Mouse (Mus musculus) thymus, adult 2 months (tissue): Measurements from ENCODE around the gene Chst4. TPM values are rescaled to one million over a fixed set of nuclear protein-coding genes. Genes with fewer than 3 reads are reported as not detected.
A peak's percentile ranks its signal among the peaks of the same experiment; 100 is the strongest.

Experiments
- DNase-seq: peaks from one replicate; pipeline ENCODE4 v3.0.0; 2021
- H3K27ac ChIP-seq: fragments of 200-500 bp; 2 replicates; pipeline ENCODE4 v1.5.1; 2012; ENCODE audit warnings: low read length, control low read depth; ENCODE audit not compliant: control insufficient read depth, insufficient read depth
- H3K27me3 ChIP-seq: fragments of 200-500 bp; 2 replicates; pipeline ENCODE4 v1.6.1; 2012; ENCODE audit warnings: mild to moderate bottlenecking, low read length, moderate library complexity, mixed read lengths; ENCODE audit not compliant: control insufficient read depth, insufficient read depth
- H3K36me3 ChIP-seq: fragments of 200-500 bp; 2 replicates; pipeline ENCODE4 v1.6.1; 2012; ENCODE audit warnings: mild to moderate bottlenecking, low read length, moderate library complexity; ENCODE audit not compliant: control insufficient read depth, insufficient read depth
- H3K4me1 ChIP-seq: fragments of 200-500 bp; replicated peaks from 2 replicates; pipeline ENCODE4 v1.6.1; 2012; ENCODE audit warnings: low read length; ENCODE audit not compliant: control insufficient read depth, insufficient read depth
- H3K4me3 ChIP-seq: fragments of 200-500 bp; 2 replicates; pipeline ENCODE4 v1.5.1; 2012; ENCODE audit warnings: mild to moderate bottlenecking, low read length, control low read depth, moderate library complexity; ENCODE audit not compliant: control insufficient read depth, insufficient read depth
- CTCF ChIP-seq: fragments of 200-500 bp; IDR thresholded peaks from 2 replicates; pipeline ENCODE4 v1.5.1; 2012; ENCODE audit warnings: mild to moderate bottlenecking, control low read depth, low read length, moderate library complexity, borderline replicate concordance; ENCODE audit not compliant: control insufficient read depth, poor library complexity, insufficient read depth; ENCODE audit errors: extremely low read depth
- POLR2A ChIP-seq: fragments of 200-500 bp; IDR thresholded peaks from 2 replicates; pipeline ENCODE4 v1.6.1; 2012; ENCODE audit warnings: mild to moderate bottlenecking, low read length, control low read depth, moderate library complexity; ENCODE audit not compliant: control insufficient read depth, poor library complexity, insufficient read depth; ENCODE audit errors: extremely low read depth
- WGBS: fragments of 180-500 bp; shearing (Covaris S2); methylation state at CpG from one replicate; pipeline ENCODE4 v1.1.7; 2018; 5-methylcytosine and 5-hydroxymethylcytosine counted together
- polyA plus RNA-seq: library from polyadenylated mRNA; depleted of rRNA; stranded (reverse); fragments of >200 nt; gene quantifications from 2 replicates; pipeline ENCODE4 v1.2.3, GENCODE M21; 2012

Chst4 gene
- polyA plus RNA-seq, 1 experiment, result 2.9 TPM

DNA sequence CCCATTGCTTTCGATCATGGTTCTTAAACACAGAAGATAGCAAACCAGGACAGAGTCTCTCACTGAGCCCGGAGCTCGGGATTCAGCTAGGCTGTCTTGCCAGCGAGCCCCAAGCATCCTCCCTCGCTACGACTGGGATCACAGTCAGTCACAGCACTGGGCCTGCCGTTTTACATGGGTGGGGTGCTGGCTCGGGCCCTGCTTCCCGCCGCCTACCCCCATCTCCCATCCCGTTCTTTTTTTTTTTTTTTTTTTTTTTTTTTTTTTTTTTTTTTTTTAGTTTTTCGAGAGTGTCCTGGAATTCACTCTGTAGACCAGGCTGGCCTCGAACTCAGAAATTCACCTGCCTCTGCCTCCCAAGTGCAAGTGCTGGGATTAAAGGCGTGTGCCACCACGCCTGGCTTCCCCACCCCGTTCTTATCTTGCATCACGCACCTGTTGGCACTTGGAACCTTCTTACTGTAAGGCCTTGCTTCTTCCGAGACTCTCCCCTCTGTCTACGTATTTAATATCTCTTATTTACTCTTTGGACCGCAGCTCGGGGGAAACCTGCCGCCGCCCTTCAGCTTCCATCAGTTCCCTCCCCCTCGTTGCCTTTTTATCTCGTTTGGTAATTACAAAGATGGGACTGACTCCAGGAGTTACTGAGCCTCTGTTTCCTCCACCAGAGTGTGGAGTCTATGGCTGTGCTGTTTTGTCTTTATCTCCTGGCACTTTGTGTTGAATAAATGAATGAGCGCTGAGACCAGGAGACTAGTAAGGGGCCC is 31.1 kb downstream of the Chst4 start:
- 77% methylated on average over 26 of the region's 26 CpGs for WGBS
- H3K27me3 ChIP-seq, result no peaks in the 10 kb centered on the region
- no peak for DNase-seq
- TF ChIP-seq CTCF (no peak), POLR2A (no peak)
- no peaks in the 10 kb centered on the region for H3K4me1 ChIP-seq
- H3K36me3 ChIP-seq, result no peaks in the 10 kb centered on the region
- no peak overlapping the region for H3K27ac ChIP-seq
- no peak overlapping the region for H3K4me3 ChIP-seq

DNA sequence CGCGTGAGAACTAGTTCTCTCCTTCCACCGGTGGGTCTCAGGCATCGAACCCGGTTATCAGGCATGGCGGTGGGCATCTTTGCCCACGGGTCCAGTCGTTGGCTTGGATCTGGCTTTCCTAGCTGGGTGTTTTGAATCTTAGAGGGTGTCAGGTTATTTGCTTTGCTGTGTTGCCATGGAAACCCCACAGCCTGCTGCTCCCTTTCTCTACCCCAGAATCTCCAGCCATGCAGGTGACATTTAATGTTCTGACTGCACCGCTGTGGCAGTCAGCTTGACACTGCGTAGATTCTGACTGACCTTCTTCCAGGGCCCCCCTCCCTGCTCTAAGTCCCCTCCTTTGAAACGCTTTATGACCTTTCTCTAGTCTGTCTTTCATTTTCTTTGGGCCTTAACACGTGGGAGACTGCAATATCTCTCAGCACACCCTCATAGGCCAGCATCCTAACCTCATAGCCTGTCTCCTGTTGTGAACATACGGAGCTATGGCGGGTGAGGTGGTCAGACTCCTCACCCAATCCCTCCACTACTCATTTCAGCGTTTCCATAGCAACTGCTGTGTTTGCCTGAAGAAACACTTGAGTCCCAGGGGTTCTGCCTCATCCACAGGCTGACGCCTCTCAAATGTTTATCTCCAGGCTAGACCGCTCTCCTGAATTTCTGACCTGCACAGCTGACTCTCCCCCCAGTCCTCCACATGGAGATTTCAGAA is 33.1 kb downstream of the Chst4 start:
- Histone ChIP-seq H3K27me3 (no peaks in the 10 kb centered on the region), H3K36me3 (no peaks in the 10 kb centered on the region), H3K4me3 (no peak overlapping the region), H3K4me1 (no peaks in the 10 kb centered on the region), H3K27ac (no peak overlapping the region)
- 84% methylated on average over 17 of the region's 17 CpGs for WGBS
- TF ChIP-seq POLR2A, result no peak
- TF ChIP-seq CTCF, result no peak
- DNase-seq, result no peak

DNA sequence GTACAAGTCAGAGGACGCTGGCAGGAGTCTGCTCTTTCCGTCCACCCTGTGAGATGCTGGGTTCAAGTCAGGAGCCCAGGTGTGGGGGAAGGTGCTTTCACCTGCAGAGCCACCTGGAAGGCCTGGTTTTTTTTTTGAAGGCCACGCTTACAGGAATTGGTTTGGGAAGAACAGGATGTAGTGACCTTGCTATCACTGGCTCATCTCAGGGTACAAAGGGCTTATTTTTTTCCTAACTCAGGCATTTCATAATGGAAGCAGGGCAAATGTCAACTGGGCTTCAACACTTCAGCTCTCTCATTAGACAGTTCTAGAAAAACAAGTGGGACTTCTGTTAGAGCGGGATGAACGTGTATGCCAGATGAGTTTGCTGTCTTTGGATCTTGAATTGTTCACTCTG is 35.2 kb downstream of the Chst4 start:
- Histone ChIP-seq H3K27ac (no peak overlapping the region), H3K27me3 (no peaks in the 10 kb centered on the region), H3K4me1 (no peaks in the 10 kb centered on the region), H3K36me3 (no peaks in the 10 kb centered on the region), H3K4me3 (no peak overlapping the region)
- WGBS, result 89% methylated on average over 5 of the region's 5 CpGs
- no peak for TF ChIP-seq POLR2A
- DNase-seq, result no peak

DNA sequence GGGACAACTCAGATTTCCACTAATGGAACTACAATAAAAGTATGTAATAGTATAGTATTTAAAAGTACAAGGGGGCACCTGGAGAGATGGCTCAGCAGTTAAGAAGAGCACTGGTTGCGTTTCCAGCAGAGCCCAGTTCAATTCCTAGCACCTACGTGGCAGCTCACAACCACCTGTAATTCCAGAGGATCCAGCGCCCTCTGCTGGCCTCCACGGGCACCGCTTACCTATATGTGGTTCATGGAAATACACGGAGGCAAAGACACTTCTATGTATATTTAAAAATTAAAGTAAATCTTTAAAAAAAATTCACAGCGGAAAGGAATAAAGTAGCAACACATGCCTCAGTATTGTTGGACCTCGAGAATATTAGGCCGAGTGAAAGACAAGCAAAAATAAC is 36.6 kb downstream of the Chst4 start:
- no peaks in the 10 kb centered on the region for H3K27me3 ChIP-seq
- WGBS, result 58% methylated on average over 9 of the region's 9 CpGs
- no peak overlapping the region for H3K27ac ChIP-seq
- TF ChIP-seq CTCF, result no peak
- TF ChIP-seq POLR2A, result no peak
- H3K4me3 ChIP-seq, result no peak overlapping the region
- H3K36me3 ChIP-seq, result no peaks in the 10 kb centered on the region
- peak; percentile 23 for DNase-seq
- no peaks in the 10 kb centered on the region for H3K4me1 ChIP-seq

DNA sequence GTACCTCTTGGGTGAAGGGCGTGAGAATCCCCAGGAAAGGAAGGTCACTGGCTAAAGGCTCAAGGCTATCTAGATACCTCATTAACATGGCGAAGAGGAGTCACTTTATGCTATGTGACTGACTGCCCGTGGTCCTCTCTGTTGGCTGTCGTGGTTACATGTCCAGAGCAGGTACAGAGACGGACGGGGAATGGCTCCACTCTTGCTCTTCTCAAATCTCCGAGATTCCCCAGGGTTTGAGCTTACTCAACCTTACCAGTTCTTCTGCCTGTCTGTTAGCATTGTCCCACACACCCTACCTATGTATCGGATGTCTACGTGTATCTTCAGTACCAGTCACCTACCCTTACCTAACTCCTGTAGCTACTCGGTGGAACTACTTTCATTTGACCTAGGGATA is 39.6 kb downstream of the Chst4 start:
- TF ChIP-seq CTCF, result no peak
- no peak for TF ChIP-seq POLR2A
- no peak overlapping the region for H3K27ac ChIP-seq
- H3K27me3 ChIP-seq, result no peaks in the 10 kb centered on the region
- no peak overlapping the region for H3K4me3 ChIP-seq
- no peak for DNase-seq
- 88% methylated on average over 10 of the region's 10 CpGs for WGBS
- no peaks in the 10 kb centered on the region for H3K4me1 ChIP-seq
- H3K36me3 ChIP-seq, result no peaks in the 10 kb centered on the region

DNA sequence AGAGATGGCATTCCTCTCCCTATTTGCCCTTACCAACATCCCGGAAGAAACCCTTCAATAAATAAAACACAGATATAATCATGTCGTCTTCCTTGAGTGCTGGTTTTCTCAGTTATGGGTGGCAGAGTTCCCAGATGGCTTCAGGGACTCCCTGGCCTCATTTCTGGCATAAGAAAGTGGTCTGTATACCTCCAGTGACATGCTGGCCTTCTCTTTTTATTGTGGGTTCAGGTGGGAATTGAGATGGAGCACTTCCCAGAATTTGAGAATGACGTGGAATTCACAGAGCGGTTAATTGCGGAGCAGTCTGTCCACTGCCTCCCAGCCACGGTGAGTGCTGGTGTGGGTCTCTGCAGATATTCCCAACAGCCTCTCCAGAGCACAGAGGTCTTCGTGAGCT is 41.5 kb downstream of the Chst4 start:
- Histone ChIP-seq H3K4me3 (no peak overlapping the region), H3K36me3 (no peaks in the 10 kb centered on the region), H3K27me3 (no peaks in the 10 kb centered on the region), H3K4me1 (no peaks in the 10 kb centered on the region), H3K27ac (no peak overlapping the region)
- no peak for TF ChIP-seq CTCF
- TF ChIP-seq POLR2A, result no peak
- DNase-seq, result no peak
- WGBS, result 89% methylated on average over 7 of the region's 7 CpGs

DNA sequence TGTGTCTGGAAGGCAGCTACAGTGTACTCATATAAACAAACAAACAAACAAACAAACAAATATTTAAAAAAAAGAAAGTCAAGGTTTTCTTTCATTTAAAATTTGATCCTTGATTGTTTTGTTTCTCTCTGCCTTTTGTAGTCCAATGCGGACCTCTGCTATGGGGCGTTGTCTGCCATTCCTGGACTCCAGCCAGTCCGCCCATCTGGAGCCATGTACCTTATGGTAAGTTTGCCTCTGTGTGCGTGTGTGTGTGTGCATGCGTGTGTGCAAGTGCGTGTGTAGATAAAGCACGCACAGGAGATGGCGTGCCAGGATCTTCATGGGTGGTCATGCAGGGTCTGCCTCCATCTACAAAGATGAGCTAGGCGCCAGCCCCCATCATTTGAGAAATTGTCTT is 42.2 kb downstream of the Chst4 start:
- WGBS, result 95% methylated on average over 9 of the region's 9 CpGs
- no peak for DNase-seq
- no peaks in the 10 kb centered on the region for H3K27me3 ChIP-seq
- no peak overlapping the region for H3K4me3 ChIP-seq
- no peaks in the 10 kb centered on the region for H3K36me3 ChIP-seq
- H3K27ac ChIP-seq, result no peak overlapping the region
- H3K4me1 ChIP-seq, result no peaks in the 10 kb centered on the region
- TF ChIP-seq POLR2A, result no peak
- TF ChIP-seq CTCF, result no peak
